Mouse (Mus musculus) testis, adult 2 months (tissue): ENCODE measurements at regions not wholly inside any gene's neighbourhood (a gene's known extent, or its start where the extent isn't known, plus 50 kb on each side); places are given as distances from the start of the nearest gene placed in this dataset.

ENCODE experiments used
- CTCF ChIP-seq: fragments of 200-500 bp; IDR thresholded peaks from 2 replicates; pipeline ENCODE4 v1.5.1; 2012; ENCODE audit warnings: low read depth, mild to moderate bottlenecking, inconsistent platforms, low read length, moderate library complexity; ENCODE audit not compliant: control insufficient read depth, insufficient read depth, insufficient replicate concordance
- POLR2A ChIP-seq: fragments of 200-500 bp; IDR thresholded peaks from 2 replicates; pipeline ENCODE4 v1.6.1; 2012; ENCODE audit warnings: low read depth, mild to moderate bottlenecking, inconsistent platforms, low read length, moderate library complexity; ENCODE audit not compliant: control insufficient read depth

- no peak for TF ChIP-seq CTCF
- no peak for TF ChIP-seq POLR2A
These were observed 382.5 kb upstream of the Rack1 start for GRCm38 (mm10) chr11:48417615-48418014.
